Mouse (Mus musculus) CH12.LX (cell line): ENCODE data around the gene Rex1bd. TPM values are rescaled to one million over a fixed set of nuclear protein-coding genes. Genes with fewer than 3 reads are reported as not detected.
A peak's percentile ranks its signal among the peaks of the same experiment; 100 is the strongest.

ENCODE experiments used
- DNase-seq: peaks from one replicate; pipeline ENCODE4 v3.0.0-alpha.2; 2013; ENCODE audit errors: extremely low read depth
- H3K27ac ChIP-seq: 2 replicates; pipeline ENCODE4 v1.5.1; 2012; ENCODE audit warnings: low read depth, mild to moderate bottlenecking, control low read depth, moderate library complexity; ENCODE audit not compliant: insufficient read depth
- H3K27me3 ChIP-seq: replicated peaks from 2 replicates; pipeline ENCODE3; 2012; ENCODE audit warnings: inconsistent platforms
- H3K36me3 ChIP-seq, 2 experiments: replicated peaks in 1 of 2; 2 replicates each; pipeline versions ENCODE3 to v1.6.1; 2012; ENCODE audit warnings: inconsistent platforms in 1 of 2, low read length in 1 of 2, mild to moderate bottlenecking in 1 of 2, mixed read lengths in 1 of 2, moderate library complexity in 1 of 2; ENCODE audit not compliant: control insufficient read depth in 1 of 2, insufficient read depth in 1 of 2
- H3K4me1 ChIP-seq, 2 experiments: 2 replicates each; pipeline ENCODE4 v1.6.1; 2012; ENCODE audit warnings: inconsistent platforms in 1 of 2, moderate library complexity in 1 of 2; ENCODE audit not compliant: insufficient read depth in 2 of 2, control insufficient read depth in 1 of 2
- H3K4me2 ChIP-seq: 2 replicates; pipeline ENCODE4 v1.6.1; 2012; ENCODE audit warnings: low read depth, mild to moderate bottlenecking, control low read depth; ENCODE audit not compliant: poor library complexity, insufficient read depth, severe bottlenecking
- H3K4me3 ChIP-seq, 3 experiments: fragments of 150-350 bp in 1 of 3; sonication (generic) in 1 of 3; replicated peaks in 1 of 3; 2 replicates each; pipeline versions ENCODE3 to v1.5.1; 2011 to 2012; ENCODE audit warnings: low read depth in 2 of 3, low read length in 2 of 3, mild to moderate bottlenecking in 2 of 3, moderate library complexity in 2 of 3, control low read depth in 1 of 3, improper control_type of control experiment in 1 of 3, inconsistent platforms in 1 of 3, mixed read lengths in 1 of 3; ENCODE audit not compliant: poor library complexity in 1 of 3
- H3K79me2 ChIP-seq: replicated peaks from 2 replicates; pipeline ENCODE4 v1.6.1; 2012; ENCODE audit warnings: mild to moderate bottlenecking, moderate library complexity; ENCODE audit not compliant: control insufficient read depth, poor library complexity, insufficient read depth, severe bottlenecking; ENCODE audit errors: extremely low read depth
- H3K9ac ChIP-seq: 2 replicates; pipeline ENCODE4 v1.6.1; 2012; ENCODE audit warnings: low read depth, mild to moderate bottlenecking, control low read depth, moderate library complexity; ENCODE audit not compliant: insufficient read depth
- H3K9me3 ChIP-seq: replicated peaks from 2 replicates; pipeline ENCODE3; 2012; ENCODE audit warnings: low read length, inconsistent platforms, mixed read lengths
- BHLHE40 ChIP-seq: IDR thresholded peaks from 2 replicates; pipeline ENCODE4 v1.6.1; 2011; ENCODE audit warnings: mild to moderate bottlenecking, low read depth, low read length, improper control_type of control experiment
- CHD1 ChIP-seq: IDR thresholded peaks from 2 replicates; pipeline ENCODE4 v1.6.1; 2012; ENCODE audit warnings: low read depth, low read length, improper control_type of control experiment, inconsistent platforms
- CHD2 ChIP-seq: IDR thresholded peaks from 2 replicates; pipeline ENCODE4 v1.6.1; 2011; ENCODE audit warnings: low read length, improper control_type of control experiment
- CTCF ChIP-seq, 2 experiments: IDR thresholded peaks in 1 of 2; conservative IDR thresholded peaks in 1 of 2; 2 replicates each; pipeline ENCODE4 v1.5.1; 2011 to 2012; ENCODE audit warnings: low read depth in 2 of 2, low read length in 2 of 2, improper control_type of control experiment in 1 of 2, inconsistent platforms in 1 of 2, mild to moderate bottlenecking in 1 of 2, moderate library complexity in 1 of 2
- E2F4 ChIP-seq: IDR thresholded peaks from 2 replicates; pipeline ENCODE4 v1.6.1; 2011; ENCODE audit warnings: low read depth, low read length, improper control_type of control experiment; ENCODE audit not compliant: insufficient replicate concordance
- ELF1 ChIP-seq: IDR thresholded peaks from 2 replicates; pipeline ENCODE4 v1.6.1; 2014; ENCODE audit warnings: low read depth, mild to moderate bottlenecking, inconsistent platforms, low read length, improper control_type of control experiment
- EP300 ChIP-seq: IDR thresholded peaks from 2 replicates; pipeline ENCODE4 v1.6.1; 2011; ENCODE audit warnings: low read length, improper control_type of control experiment
- ETS1 ChIP-seq: conservative IDR thresholded peaks from 2 replicates; pipeline ENCODE4 v1.6.1; 2012; ENCODE audit warnings: low read depth, mild to moderate bottlenecking, inconsistent platforms, low read length, improper control_type of control experiment, moderate library complexity
- GABPA ChIP-seq: IDR thresholded peaks from 2 replicates; pipeline ENCODE4 v1.6.1; 2012; ENCODE audit warnings: low read depth, low read length, improper control_type of control experiment, inconsistent platforms; ENCODE audit not compliant: insufficient replicate concordance
- HCFC1 ChIP-seq: IDR thresholded peaks from 2 replicates; pipeline ENCODE4 v1.6.1; 2012; ENCODE audit warnings: low read depth, mild to moderate bottlenecking, inconsistent platforms, low read length, improper control_type of control experiment
- IRF4 ChIP-seq: IDR thresholded peaks from 2 replicates; pipeline ENCODE4 v1.6.1; 2014; ENCODE audit warnings: low read depth, mild to moderate bottlenecking, inconsistent platforms, low read length, improper control_type of control experiment
- JUN ChIP-seq: IDR thresholded peaks from 2 replicates; pipeline ENCODE4 v1.6.1; 2011; ENCODE audit warnings: low read depth, mild to moderate bottlenecking, low read length, improper control_type of control experiment, moderate library complexity; ENCODE audit not compliant: insufficient read depth
- JUND ChIP-seq: conservative IDR thresholded peaks from 2 replicates; pipeline ENCODE4 v1.6.1; 2011; ENCODE audit warnings: low read depth, low read length, improper control_type of control experiment
- KAT2A ChIP-seq: IDR thresholded peaks from 2 replicates; pipeline ENCODE4 v1.6.1; 2012; ENCODE audit warnings: low read length, improper control_type of control experiment, inconsistent platforms; ENCODE audit not compliant: insufficient replicate concordance
- MAFK ChIP-seq: IDR thresholded peaks from 2 replicates; pipeline ENCODE4 v1.6.1; 2011; ENCODE audit warnings: low read length, improper control_type of control experiment; ENCODE audit not compliant: insufficient replicate concordance
- MAX ChIP-seq: IDR thresholded peaks from 2 replicates; pipeline ENCODE4 v1.6.1; 2011; ENCODE audit warnings: low read length, improper control_type of control experiment
- MAZ ChIP-seq: IDR thresholded peaks from 2 replicates; pipeline ENCODE4 v1.6.1; 2012; ENCODE audit warnings: low read depth, mild to moderate bottlenecking, inconsistent platforms, low read length, improper control_type of control experiment, moderate library complexity
- MEF2A ChIP-seq: IDR thresholded peaks from 2 replicates; pipeline ENCODE4 v1.6.1; 2014; ENCODE audit warnings: low read depth, mild to moderate bottlenecking, inconsistent platforms, low read length, improper control_type of control experiment, borderline replicate concordance
- MXI1 ChIP-seq: IDR thresholded peaks from 2 replicates; pipeline ENCODE4 v1.6.1; 2011; ENCODE audit warnings: mild to moderate bottlenecking, low read depth, low read length, improper control_type of control experiment
- MYC ChIP-seq: IDR thresholded peaks from 2 replicates; pipeline ENCODE4 v1.6.1; 2011; ENCODE audit warnings: low read depth, mild to moderate bottlenecking, improper control_type of control experiment, low read length
- NELFE ChIP-seq: IDR thresholded peaks from 2 replicates; pipeline ENCODE4 v1.6.1; 2011; ENCODE audit warnings: low read depth, low read length, improper control_type of control experiment
- NRF1 ChIP-seq: IDR thresholded peaks from 2 replicates; pipeline ENCODE4 v1.6.1; 2014; ENCODE audit warnings: low read depth, mild to moderate bottlenecking, inconsistent platforms, low read length, improper control_type of control experiment, moderate library complexity
- PAX5 ChIP-seq: IDR thresholded peaks from 2 replicates; pipeline ENCODE4 v1.6.1; 2012; ENCODE audit warnings: low read length, inconsistent platforms, mixed read lengths
- POLR2A ChIP-seq: IDR thresholded peaks from 2 replicates; pipeline ENCODE4 v1.6.1; 2011; ENCODE audit warnings: low read depth, mild to moderate bottlenecking, improper control_type of control experiment, low read length
- POLR2AphosphoS2 ChIP-seq: IDR thresholded peaks from 2 replicates; pipeline ENCODE4 v1.6.1; 2011; ENCODE audit warnings: low read depth, low read length, improper control_type of control experiment
- RAD21 ChIP-seq: IDR thresholded peaks from 2 replicates; pipeline ENCODE4 v1.6.1; 2011; ENCODE audit warnings: low read depth, mild to moderate bottlenecking, low read length, improper control_type of control experiment, moderate library complexity
- RCOR1 ChIP-seq: conservative IDR thresholded peaks from 2 replicates; pipeline ENCODE4 v1.6.1; 2012; ENCODE audit warnings: low read depth, mild to moderate bottlenecking, inconsistent platforms, low read length, improper control_type of control experiment
- SIN3A ChIP-seq: IDR thresholded peaks from 2 replicates; pipeline ENCODE4 v1.6.1; 2012; ENCODE audit warnings: low read length, improper control_type of control experiment, inconsistent platforms
- SMC3 ChIP-seq: IDR thresholded peaks from 2 replicates; pipeline ENCODE4 v1.6.1; 2011; ENCODE audit warnings: low read depth, low read length, improper control_type of control experiment
- TBP ChIP-seq: conservative IDR thresholded peaks from 2 replicates; pipeline ENCODE4 v1.6.1; 2011; ENCODE audit warnings: low read depth, low read length, improper control_type of control experiment
- TCF12 ChIP-seq: IDR thresholded peaks from 2 replicates; pipeline ENCODE4 v1.6.1; 2014; ENCODE audit warnings: low read depth, mild to moderate bottlenecking, inconsistent platforms, low read length, improper control_type of control experiment
- UBTF ChIP-seq: IDR thresholded peaks from 2 replicates; pipeline ENCODE4 v1.6.1; 2012; ENCODE audit warnings: low read depth, mild to moderate bottlenecking, inconsistent platforms, low read length, improper control_type of control experiment, moderate library complexity
- USF1 ChIP-seq: IDR thresholded peaks from 2 replicates; pipeline ENCODE4 v1.6.1; 2014; ENCODE audit warnings: low read depth, mild to moderate bottlenecking, inconsistent platforms, low read length, improper control_type of control experiment
- USF2 ChIP-seq: conservative IDR thresholded peaks from 2 replicates; pipeline ENCODE4 v1.6.1; 2011; ENCODE audit warnings: low read depth, low read length, improper control_type of control experiment
- ZC3H11A ChIP-seq: IDR thresholded peaks from 2 replicates; pipeline ENCODE4 v1.6.1; 2012; ENCODE audit warnings: low read depth, mild to moderate bottlenecking, inconsistent platforms, low read length, improper control_type of control experiment
- ZKSCAN1 ChIP-seq: IDR thresholded peaks from 2 replicates; pipeline ENCODE4 v1.6.1; 2012; ENCODE audit warnings: low read depth, inconsistent platforms, low read length, improper control_type of control experiment, borderline replicate concordance
- ZMIZ1 ChIP-seq: IDR thresholded peaks from 2 replicates; pipeline ENCODE4 v1.6.1; 2012; ENCODE audit warnings: low read depth, mild to moderate bottlenecking, inconsistent platforms, low read length, improper control_type of control experiment
- ZNF384 ChIP-seq: IDR thresholded peaks from 2 replicates; pipeline ENCODE4 v1.6.1; 2012; ENCODE audit warnings: low read depth, low read length, improper control_type of control experiment, inconsistent platforms
- dilution Hi-C: fragments of 300-500 bp; cut with MboI; formaldehyde crosslinking; loops from 2 replicates; pipeline ENCODE4 v1.14.3; 2020; ENCODE audit warnings: low sequenced_read_pairs; ENCODE audit not compliant: extremely low pct_unique_long_range_greater_than_20kb, extremely low pct_ligation_motif_present
- in situ Hi-C: fragments of 300-500 bp; cut with MboI; formaldehyde crosslinking; loops from 3 replicates; pipeline ENCODE4 v1.14.3; 2019; ENCODE audit warnings: low sequenced_read_pairs, low pct_ligation_motif_present, low pct_unique_long_range_greater_than_20kb, mixed read lengths
- polyA plus RNA-seq: library from polyadenylated mRNA; unstranded; fragments of >175 nt; gene quantifications from 2 replicates; pipeline ENCODE4 v1.2.1, GENCODE M21; 2012; ENCODE audit warnings: low read depth; ENCODE audit not compliant: insufficient read length
- total RNA-seq, 2 experiments: library from RNA; depleted of rRNA; stranded (reverse); fragments of 300-350 nt in 1 of 2; fragments of >200 nt in 1 of 2; gene quantifications; 2 replicates each; pipeline ENCODE4 v1.2.3; 2012 to 2014

Gene Rex1bd
- total and polyA plus RNA-seq, 3 experiments = 38.4 to 90.0 (median 47.8) TPM

- H3K79me2 ChIP-seq = peaks cover 29% of the 10 kb centered on the region
- no peaks in the 10 kb centered on the region for H3K9me3 ChIP-seq
- dilution Hi-C loops (no loop called here), in situ Hi-C loops (no loop called here)
- peaks cover 34 to 54% of the 10 kb centered on the region in 2 experiments for H3K36me3 ChIP-seq
- peak; percentile 83 for DNase-seq
- H3K4me3 ChIP-seq = peak overlapping the region; percentile 48 to 94 (median 62)
- H3K4me2 ChIP-seq = peak overlapping the region; percentile 78
- TF ChIP-seq MAZ (0 out of 2 replicates have a peak, but pooled peaks have one; percentile 43), USF2 (no peak), RAD21 (no peak), GABPA (no peak), HCFC1 (0 out of 2 replicates have a peak, but pooled peaks have one; percentile 17), KAT2A (no peak), UBTF (no peak), USF1 (no peak), BHLHE40 (no peak), ZC3H11A (no peak), TBP (no peak), JUN (no peak), MXI1 (0 out of 2 replicates have a peak, but pooled peaks have one; percentile 49), PAX5 (no peak), SMC3 (no peak), ELF1 (no peak), POLR2A (peak; percentile 51; the same call in 1 of the 2 replicates), MEF2A (peak; percentile 15; the same call in 1 of the 2 replicates), SIN3A (peak; percentile 30; the same call in 1 of the 2 replicates), MAX (0 out of 2 replicates have a peak, but pooled peaks have one; percentile 40), ETS1 (no peak), CHD1 (no peak), TCF12 (no peak), JUND (no peak), EP300 (0 out of 2 replicates have a peak, but pooled peaks have one; percentile 22), ZMIZ1 (no peak; the same call in 1 of the 2 replicates), NELFE (no peak), E2F4 (no peak), RCOR1 (no peak), CTCF (conservative IDR thresholded peaks at IDR 0.05 in 1 of 2, IDR thresholded peaks at IDR 0.05 in 1 of 2; ENCODE audit: low read depth in 2 of 2, low read length in 2 of 2) (no peak), CHD2 (0 out of 2 replicates have a peak, but pooled peaks have one; percentile 27), MAFK (no peak; the same call in 1 of the 2 replicates), POLR2AphosphoS2 (peak; percentile 89), IRF4 (no peak), ZKSCAN1 (no peak), ZNF384 (no peak), MYC (no peak), NRF1 (peak; percentile 35; the same call in 1 of the 2 replicates)
- H3K27ac ChIP-seq = peak overlapping the region; percentile 40
- peaks cover 9 to 36% of the 10 kb centered on the region in 2 experiments for H3K4me1 ChIP-seq
- peak overlapping the region; percentile 47 for H3K9ac ChIP-seq
- no peaks in the 10 kb centered on the region for H3K27me3 ChIP-seq
These were observed 31.6 kb upstream of the Rex1bd start for GRCm38 (mm10) chr8:70538024-70538579.
